Mouse (Mus musculus): ENCODE data around the gene Slc16a10.

DNA sequence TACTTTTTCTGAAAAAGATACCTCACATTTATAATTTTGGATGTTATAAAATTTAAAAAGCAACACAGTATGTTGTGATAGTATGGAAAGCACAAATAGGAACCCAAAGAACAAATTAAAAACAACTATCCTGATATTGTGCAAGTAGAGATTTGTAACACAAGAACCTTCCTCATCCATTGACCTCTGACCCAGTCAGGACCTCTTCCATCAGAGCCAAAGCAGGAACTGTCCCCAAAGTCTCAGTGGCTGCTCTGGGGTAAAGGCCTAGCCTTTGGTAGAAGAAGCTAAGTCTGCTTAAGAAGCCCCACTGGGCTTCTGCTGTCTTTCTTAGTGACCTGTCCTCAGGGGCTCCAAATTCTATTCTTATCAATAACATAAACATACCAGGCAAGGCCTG is 48.5 kb downstream of the Slc16a10 start:
- TF ChIP-seq CTCF (conservative IDR thresholded peaks at IDR 0.05 in 1 of 2, IDR thresholded peaks at IDR 0.05 in 1 of 2; ENCODE audit: low read depth in 2 of 2, low read length in 2 of 2) = no peak
- TF ChIP-seq E2F4 (IDR thresholded peaks at IDR 0.05; ENCODE audit: insufficient replicate concordance, low read depth, low read length) = no peak
- no peak for TF ChIP-seq GABPA (IDR thresholded peaks at IDR 0.05; ENCODE audit: insufficient replicate concordance, low read depth, low read length)
- no peak for TF ChIP-seq IRF4 (IDR thresholded peaks at IDR 0.05; ENCODE audit: low read depth, low read length)
- no peak for TF ChIP-seq USF2 (conservative IDR thresholded peaks at IDR 0.05; ENCODE audit: low read depth, low read length)
- no peak for TF ChIP-seq POLR2A (IDR thresholded peaks at IDR 0.05; ENCODE audit: low read depth, low read length)
- TF ChIP-seq MAX (IDR thresholded peaks at IDR 0.05; ENCODE audit: low read length) = no peak
- no peak for TF ChIP-seq USF1 (IDR thresholded peaks at IDR 0.05; ENCODE audit: low read depth, low read length)
- TF ChIP-seq ZMIZ1 (IDR thresholded peaks at IDR 0.05; ENCODE audit: low read depth, low read length) = no peak
- no peak for TF ChIP-seq UBTF (IDR thresholded peaks at IDR 0.05; ENCODE audit: low read depth, low read length)
- no peak for TF ChIP-seq CHD2 (IDR thresholded peaks at IDR 0.05; ENCODE audit: low read length)
- no peak for TF ChIP-seq RCOR1 (conservative IDR thresholded peaks at IDR 0.05; ENCODE audit: low read depth, low read length)
- TF ChIP-seq ELF1 (IDR thresholded peaks at IDR 0.05; ENCODE audit: low read depth, low read length) = no peak
- TF ChIP-seq ETS1 (conservative IDR thresholded peaks at IDR 0.05; ENCODE audit: low read depth, low read length) = no peak

All from CH12.LX (cell line).